Mouse (Mus musculus) limb, embryonic 10.5 days (tissue): ENCODE measurements at regions not wholly inside any gene's neighbourhood (a gene's known extent, or its start where the extent isn't known, plus 50 kb on each side); places are given as distances from the start of the nearest gene placed in this dataset.

ENCODE experiments used
- DNase-seq: peaks from one replicate; pipeline ENCODE4 v3.0.0-alpha.2; 2017; ENCODE audit warnings: low spot score
- H3K27ac ChIP-seq: fragments of 300-500 bp; sonication (generic); 2 replicates; pipeline ENCODE4 v1.5.1; 2016; ENCODE audit warnings: mild to moderate bottlenecking
- H3K27me3 ChIP-seq: fragments of 300-500 bp; sonication (generic); 2 replicates; pipeline ENCODE4 v1.6.1; 2016; ENCODE audit warnings: low read depth, mild to moderate bottlenecking; ENCODE audit not compliant: poor library complexity, severe bottlenecking
- H3K36me3 ChIP-seq: fragments of 300-500 bp; sonication (generic); 2 replicates; pipeline ENCODE4 v1.6.1; 2016; ENCODE audit warnings: mild to moderate bottlenecking, moderate library complexity
- H3K4me1 ChIP-seq: fragments of 300-500 bp; sonication (generic); 2 replicates; pipeline ENCODE4 v1.6.1; 2016
- H3K4me3 ChIP-seq: fragments of 300-500 bp; sonication (generic); 2 replicates; pipeline ENCODE4 v1.5.1; 2016; ENCODE audit warnings: mild to moderate bottlenecking, moderate library complexity
- H3K9me3 ChIP-seq: fragments of 300-500 bp; sonication (generic); replicated peaks from 2 replicates; pipeline ENCODE4 v1.6.1; 2016; ENCODE audit warnings: mild to moderate bottlenecking
- WGBS: fragments of 180-500 bp; shearing (Covaris S2); methylation state at CpG from one replicate; pipeline ENCODE4 v1.1.7; 2016; 5-methylcytosine and 5-hydroxymethylcytosine counted together

DNA sequence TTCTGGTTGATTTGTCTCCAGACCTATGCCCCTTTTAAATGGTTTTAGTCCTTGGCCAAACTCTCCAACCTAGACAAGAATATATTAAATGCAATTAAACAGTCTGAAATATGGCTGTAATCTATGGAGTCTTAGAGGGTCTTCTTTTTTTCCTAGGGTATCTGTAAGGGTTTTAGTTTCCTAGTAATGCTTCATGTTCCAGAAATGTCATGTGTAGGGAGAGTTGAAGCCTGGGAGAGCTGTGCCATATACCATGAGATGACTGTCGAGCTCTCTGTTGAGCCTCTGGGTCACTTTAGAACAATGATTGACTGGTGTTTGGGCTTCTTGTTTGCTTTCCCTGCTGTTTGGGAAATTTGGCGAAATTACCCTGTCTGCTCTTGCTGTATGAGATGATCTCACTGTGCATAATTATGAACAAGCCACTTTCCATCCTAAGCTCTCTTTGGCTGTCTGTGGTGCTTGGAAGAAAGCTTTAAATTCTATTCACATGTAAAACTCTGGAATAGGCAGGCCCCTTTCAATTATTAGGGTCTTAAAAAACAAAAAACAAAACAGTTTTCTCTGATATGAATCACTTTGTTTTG lies 74.9 kb upstream of the Pld5 start:
- WGBS = 73% methylated on average over 2 of the region's 2 CpGs

DNA sequence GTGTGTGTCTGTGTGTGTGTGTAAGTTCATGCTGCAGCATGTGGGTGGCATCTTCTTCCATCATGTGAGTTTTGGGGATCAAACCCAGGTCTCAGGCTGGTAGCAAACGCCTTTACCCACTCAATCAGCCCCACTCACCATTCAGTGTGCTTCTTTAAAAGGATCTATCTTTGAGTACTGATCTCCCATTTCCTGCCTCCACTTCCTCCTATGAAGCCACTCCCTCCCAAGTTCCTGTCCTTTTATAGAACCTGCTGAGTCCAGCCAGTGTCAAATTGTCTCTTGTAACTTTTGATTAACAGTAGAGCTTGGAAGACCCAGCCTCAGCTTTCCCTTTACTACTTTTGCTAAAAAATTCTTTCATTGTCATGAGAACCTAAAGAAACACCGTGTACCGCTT lies 73.0 kb upstream of the Pld5 start:
- no peak for DNase-seq

More for the DNA sequence above, 74.9 kb upstream of the Pld5 start:
- DNase-seq = no peak
- H3K27ac ChIP-seq = no peak overlapping the region
- H3K9me3 ChIP-seq = no peaks in the 10 kb centered on the region
- H3K4me3 ChIP-seq = no peak overlapping the region
- no peaks in the 10 kb centered on the region for H3K27me3 ChIP-seq
- no peaks in the 10 kb centered on the region for H3K36me3 ChIP-seq
- H3K4me1 ChIP-seq = no peaks in the 10 kb centered on the region

DNA sequence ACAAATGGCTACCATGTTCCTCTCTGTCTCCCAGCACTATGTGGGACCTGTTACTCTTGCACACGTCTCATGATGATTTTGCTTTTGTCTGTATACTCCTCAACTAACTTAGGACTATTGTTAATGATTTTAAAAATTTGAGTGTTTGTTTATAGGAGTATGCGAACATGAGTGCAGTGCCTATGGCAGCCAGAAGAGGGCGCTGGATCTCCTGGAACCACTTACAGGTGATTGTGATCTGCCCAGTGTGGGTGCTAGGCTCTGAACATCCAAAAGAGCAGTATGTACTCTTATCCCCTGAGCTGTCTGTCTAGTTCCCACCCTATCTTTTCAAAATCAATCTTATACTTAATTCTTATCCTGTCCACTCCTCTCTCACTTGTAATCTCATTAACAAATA lies 56.2 kb upstream of the Pld5 start:
- WGBS = 61% methylated on average over 3 of the region's 3 CpGs
- H3K27ac ChIP-seq = no peak overlapping the region
- H3K36me3 ChIP-seq = no peaks in the 10 kb centered on the region
- DNase-seq = no peak
- H3K4me3 ChIP-seq = no peak overlapping the region
- H3K9me3 ChIP-seq = no peaks in the 10 kb centered on the region
- H3K4me1 ChIP-seq = no peaks in the 10 kb centered on the region
- no peaks in the 10 kb centered on the region for H3K27me3 ChIP-seq

More for the DNA sequence above, 73.0 kb upstream of the Pld5 start:
- H3K4me3 ChIP-seq = no peak overlapping the region
- H3K4me1 ChIP-seq = no peaks in the 10 kb centered on the region
- whole genome bisulfite sequencing = 83% methylated on average over 3 of the region's 3 CpGs
- H3K36me3 ChIP-seq = no peaks in the 10 kb centered on the region
- no peaks in the 10 kb centered on the region for H3K9me3 ChIP-seq
- no peaks in the 10 kb centered on the region for H3K27me3 ChIP-seq
- no peak overlapping the region for H3K27ac ChIP-seq
